Mouse (Mus musculus) gastrocnemius, postnatal 36 days (tissue): ENCODE data around the gene Fbll1. TPM values are rescaled to one million over a fixed set of nuclear protein-coding genes. Genes with fewer than 3 reads are reported as not detected.
A peak's percentile ranks its signal among the peaks of the same experiment; 100 is the strongest.

Source experiments
- DNase-seq, 2 experiments: peaks; one replicate each; pipeline ENCODE4 v3.0.0; 2022
- intact Hi-C: fragments of 180-260 bp; cut with DNase I; formaldehyde crosslinking; loops from one replicate; pipeline ENCODE4 v1.15.1; 2025
- total RNA-seq, 2 experiments: library from RNA; stranded (reverse); gene quantifications; 2 replicates each; pipeline ENCODE4 v1.2.3; 2021

Fbll1 gene
- total RNA-seq, 2 experiments from 2014 or later, result not detected

DNA sequence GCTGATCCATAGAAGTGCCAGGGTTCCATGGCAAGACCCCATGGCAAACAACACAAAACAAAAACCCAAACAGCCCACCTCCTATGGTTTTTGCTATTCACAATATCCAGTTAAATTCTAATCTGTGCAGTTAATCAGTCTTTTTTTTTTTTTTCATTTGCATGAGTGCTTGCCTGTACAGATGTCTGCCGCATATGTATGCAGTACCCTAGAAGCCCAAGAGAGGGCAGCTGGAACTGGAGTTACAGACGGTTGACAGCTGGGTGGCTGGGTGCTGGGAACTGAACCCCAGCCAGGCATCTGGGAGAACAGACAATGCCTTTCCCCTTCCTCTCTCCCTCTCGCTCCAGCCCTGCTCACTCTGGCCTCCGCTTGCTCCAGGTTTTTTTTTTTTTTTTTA lies 14.1 kb downstream of the Fbll1 start:
- intact Hi-C loops, result no loop called here
- no peak for DNase-seq

DNA sequence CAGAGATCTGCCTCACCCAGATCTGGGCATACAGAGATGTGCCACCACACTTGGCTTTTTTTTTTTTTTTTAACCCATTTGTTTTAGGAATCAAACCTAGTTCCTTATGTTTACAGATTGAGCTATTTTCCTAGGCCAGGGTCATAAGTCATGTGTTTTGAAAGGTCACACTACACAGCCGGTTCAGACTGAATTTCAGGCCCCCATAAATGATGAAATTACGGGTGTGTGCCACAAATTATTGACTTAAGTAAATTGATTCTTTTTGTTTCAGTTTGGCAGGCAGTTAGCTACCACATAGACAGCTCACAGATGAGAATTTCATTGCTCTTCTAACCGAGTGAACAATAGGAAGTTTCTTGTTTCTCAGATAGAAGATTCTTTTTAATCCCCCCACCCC lies 14.7 kb downstream of the Fbll1 start:
- DNase-seq, result no peak
- intact Hi-C loops, result no loop called here

DNA sequence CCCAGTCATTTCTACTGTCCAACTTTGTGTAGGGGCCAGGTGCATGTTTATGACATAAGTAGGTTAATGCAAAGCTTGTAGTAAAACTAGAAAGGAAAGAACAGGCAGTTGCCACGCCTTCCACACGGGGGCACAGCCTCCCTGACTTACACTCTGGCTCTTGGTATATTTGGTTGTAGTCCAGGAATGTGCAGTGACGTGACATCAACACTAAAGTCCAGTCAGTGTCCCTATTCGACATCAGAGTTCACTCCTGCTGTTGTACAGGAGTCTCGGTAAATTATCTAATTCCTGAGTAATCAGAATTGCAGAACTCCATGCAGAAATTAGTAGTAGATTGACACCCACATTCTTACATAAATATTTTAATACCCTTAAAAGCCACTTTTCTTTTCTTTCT lies 15.6 kb downstream of the Fbll1 start:
- intact Hi-C loops, result no loop called here
- no peak for DNase-seq

DNA sequence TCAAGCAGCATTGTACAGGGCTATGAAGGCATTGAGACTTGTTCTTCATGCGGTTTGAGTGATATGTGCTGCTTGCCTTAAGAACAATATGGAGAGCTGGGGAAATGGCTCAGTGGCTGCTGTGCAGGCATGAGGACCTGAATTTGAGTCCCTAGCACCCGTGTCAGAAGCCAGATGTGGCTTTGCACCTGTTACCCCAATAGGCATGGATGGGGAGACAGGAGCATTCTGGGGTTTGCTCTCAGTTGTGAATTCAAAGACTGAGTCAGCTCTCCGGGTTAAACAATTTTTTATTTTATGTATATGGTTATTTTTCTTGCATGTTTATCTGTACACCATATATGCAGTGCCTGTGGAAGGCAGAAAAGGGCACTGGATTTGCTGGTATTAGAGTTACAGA lies 16.2 kb downstream of the Fbll1 start:
- intact Hi-C loops, result no loop called here
- no peak for DNase-seq

DNA sequence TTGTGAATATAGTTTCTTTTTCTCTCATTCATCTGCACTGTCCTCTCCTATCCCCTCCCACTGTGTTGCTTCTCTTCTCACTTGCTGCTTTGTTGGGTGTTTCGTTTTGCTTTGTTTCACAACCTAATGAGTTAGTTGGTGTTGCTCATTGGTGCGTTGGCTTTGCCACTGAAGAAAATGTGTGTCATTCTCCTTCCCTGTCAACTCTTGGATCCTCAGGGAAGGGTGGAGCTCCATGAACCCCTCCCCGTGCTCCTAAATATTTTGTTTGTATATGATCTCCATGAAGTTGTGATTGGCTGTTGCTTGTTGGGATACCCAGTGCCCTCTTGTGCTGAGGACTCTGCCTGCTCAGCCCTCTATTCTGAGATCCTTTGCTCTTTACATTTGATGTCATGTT lies 18.3 kb downstream of the Fbll1 start:
- intact Hi-C loops, result no loop called here
- DNase-seq, result no peak

GRCm38 (mm10) chr11:35776452-35776851 lies 22.2 kb downstream of the Fbll1 start:
- intact Hi-C loops, result no loop called here
- no peak for DNase-seq

DNA sequence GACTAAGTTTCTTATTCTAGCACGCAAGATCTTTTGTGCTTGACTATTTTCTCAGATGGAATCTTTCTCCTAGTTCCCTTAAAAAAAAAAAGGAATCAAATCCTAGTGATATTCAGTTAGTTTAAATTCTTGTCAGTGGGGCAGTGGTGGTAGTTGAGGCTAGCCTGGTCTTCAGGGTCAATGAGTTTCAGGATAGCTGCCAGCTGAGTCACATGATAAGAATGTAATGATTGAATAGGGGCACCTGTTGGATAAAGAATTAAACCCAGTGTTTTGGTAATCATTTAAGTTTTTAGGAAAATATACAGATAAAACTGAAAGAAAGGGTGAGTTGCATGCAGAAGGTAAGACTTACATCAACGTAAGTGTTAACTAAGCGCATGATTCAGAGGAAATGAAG lies 23.1 kb downstream of the Fbll1 start:
- intact Hi-C loops, result no loop called here
- no peak for DNase-seq

DNA sequence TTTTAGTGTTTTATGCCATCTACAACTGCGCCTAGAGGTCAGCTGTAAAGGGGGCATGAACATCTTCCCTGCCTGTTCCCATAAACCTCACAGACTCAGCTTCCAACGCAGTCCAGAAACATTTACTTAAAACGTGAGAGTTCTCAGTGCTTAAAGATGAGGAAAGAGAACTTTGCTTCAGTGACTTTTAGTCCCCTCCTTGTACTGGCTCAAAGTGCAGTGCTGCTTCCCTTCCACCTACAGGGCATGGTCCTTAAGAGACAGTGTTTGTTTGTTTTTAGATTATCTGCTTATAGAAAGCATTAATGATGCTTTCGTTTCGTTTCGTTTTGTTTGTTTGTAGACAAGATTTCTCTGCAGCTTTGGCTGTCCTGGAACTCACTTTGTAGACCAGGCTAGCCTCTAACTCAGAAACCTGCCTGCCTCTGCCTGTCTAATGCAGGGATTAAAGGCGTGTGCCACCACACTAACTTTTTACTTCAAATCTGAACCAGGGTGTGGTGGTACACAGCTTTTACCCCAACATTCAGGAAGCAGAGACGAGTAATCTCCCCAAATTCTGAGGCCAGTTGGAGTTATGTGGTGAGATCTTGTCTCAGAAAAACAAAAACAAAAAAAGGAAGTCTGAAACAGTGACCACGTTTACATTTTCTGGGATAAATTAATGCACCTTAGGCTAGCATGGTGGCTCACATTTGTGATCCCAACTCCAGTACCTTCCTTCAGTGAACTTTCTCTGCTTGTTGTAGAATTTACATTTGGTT lies 27.8 kb downstream of the Fbll1 start:
- no peak for DNase-seq
- intact Hi-C loops, result loop anchor here (5.0 kb wide), 1 partner anchor 61 kb away; the partner anchor contains the start of gene Rars

DNA sequence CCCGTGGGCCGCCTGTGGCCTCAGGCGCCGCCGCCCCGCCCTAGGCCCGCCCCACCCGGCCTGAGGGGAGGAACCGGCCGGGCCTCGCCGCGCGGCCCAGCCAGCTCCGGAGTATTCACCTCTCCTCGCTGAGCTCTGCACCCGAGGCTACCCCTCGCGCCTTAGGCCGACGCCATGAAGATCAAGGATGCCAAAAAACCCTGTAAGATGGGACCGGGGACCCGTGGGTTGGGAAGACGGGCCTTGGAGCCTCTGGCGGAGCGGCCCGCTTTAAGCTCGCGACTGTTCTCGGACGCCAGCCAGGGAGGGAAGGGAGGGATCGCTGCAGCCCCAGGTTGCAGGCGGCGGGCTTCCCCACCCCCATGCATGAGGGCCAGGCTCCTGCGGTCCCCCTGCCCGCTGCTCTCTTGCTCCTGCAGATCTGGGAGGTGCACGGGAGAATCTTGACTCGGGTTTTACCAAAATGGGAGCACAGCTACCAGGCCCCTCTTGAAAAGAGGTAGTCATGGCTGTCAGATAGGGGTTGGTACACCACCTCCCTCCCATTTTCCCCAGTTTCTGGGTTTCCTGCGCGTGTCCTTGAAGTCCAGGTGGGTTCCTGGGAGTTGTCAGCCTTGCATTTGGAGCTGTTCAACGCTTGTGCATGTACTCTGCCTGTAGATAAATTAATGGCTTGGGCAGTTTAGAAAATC lies 28.8 kb downstream of the Fbll1 start:
- intact Hi-C loops, result loop anchor here (5.0 kb wide), 1 partner anchor 62 kb away; the partner anchor contains the start of gene Rars
- peak in 1 of 2 experiments; percentile 65 for DNase-seq

DNA sequence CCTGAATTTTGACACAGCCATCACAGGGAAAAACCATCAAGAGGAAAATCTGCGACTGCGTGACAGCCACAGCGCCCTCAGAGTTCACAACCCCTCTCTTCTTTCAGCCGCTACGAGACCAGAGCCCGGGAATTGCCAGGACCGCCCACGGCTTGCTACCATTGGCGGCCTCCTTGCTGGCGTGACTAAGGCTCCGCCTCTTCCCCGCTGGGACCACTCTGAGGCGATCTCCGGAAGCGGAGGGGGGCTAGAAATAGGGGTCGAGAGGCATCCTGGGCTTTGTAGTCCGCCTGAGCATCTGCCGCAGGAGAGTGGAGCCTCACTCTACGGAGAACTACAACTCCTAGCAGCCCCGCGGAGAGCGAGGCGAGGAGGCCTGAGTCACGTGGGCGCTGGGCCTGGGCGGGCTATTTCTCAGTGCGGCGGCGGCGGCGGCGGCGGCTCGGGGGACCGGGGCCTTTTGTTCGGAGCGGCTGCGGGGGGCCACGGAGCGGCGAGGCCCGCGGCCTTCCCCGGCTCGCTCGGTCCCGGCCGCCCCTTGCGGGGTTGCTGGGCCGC lies 29.4 kb downstream of the Fbll1 start, which contains the start of gene Pank3:
Gene Pank3 (plus strand): TSS at position 297 of the 558 bp plus-strand sequence.
- intact Hi-C loops, result no loop called here
- peak; percentile 92 to 96 for DNase-seq

- no peak for DNase-seq
- intact Hi-C loops, result no loop called here
Observed at GRCm38 (mm10) chr11:35766845-35767244, 31.8 kb downstream of the Fbll1 start.

DNA sequence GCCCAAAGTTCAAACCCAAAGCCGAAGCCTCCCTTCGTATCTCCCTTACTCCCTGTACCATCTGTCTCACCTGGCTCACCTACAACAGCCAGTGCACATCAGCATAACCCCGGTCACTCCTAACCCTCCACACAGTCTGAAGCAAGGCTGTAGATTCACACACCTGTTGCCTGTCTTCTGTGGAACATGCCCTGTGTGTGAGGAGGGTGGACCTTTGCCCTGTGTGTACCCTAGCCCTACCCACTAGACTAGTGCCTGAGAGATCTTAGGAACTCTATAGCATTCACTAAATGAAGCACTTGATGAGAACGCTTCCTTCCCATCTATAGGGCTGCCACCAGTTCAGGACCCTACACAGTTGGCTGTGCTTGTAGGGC lies 38.1 kb downstream of the Fbll1 start:
- no peak for DNase-seq
- intact Hi-C loops, result no loop called here

GRCm38 (mm10) chr11:35760001-35760626 lies 38.6 kb downstream of the Fbll1 start:
- intact Hi-C loops, result no loop called here
- DNase-seq, result no peak

DNA sequence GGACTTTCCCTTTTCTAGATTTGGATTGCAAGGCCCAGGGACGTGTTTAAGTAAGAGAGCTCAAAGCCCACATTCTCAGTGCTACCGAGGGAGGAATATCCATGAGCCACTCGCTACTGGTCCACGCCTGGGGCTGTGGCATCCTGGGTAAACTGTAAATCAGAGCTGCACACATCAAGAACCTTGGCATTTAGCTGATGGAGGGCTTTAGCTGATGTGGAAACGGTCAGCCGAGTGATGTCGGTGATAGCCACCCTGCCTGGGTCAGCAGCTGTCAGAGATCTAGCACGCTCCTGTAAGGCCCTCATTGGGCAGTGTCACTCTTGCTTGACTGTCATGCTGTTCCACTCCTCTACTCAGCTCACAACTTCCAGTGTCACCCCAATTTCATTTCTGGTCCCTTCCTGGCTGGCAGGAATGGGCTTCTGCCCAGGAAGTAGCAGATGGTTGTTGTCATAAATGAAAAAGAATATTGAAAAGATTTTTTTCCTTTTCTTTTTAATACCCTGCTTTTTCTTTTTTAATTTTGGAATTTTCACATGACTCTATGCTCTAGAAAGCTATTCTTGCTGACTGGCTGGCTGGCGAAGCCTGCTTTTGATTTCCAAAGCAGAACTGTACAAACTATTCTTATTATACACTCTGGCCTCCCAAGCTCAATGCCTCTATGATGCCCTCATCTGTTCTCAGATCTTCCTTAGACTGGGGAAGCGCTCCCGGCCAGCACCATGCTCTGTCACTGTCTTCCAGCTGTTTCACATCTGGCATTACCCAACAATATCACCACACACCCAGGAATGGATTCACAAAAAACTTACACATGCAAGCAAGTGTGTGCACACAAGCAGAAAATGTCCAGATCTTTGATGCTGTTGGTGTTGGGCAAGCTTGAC lies 42.0 kb downstream of the Fbll1 start:
- DNase-seq, result no peak
- intact Hi-C loops, result no loop called here

DNA sequence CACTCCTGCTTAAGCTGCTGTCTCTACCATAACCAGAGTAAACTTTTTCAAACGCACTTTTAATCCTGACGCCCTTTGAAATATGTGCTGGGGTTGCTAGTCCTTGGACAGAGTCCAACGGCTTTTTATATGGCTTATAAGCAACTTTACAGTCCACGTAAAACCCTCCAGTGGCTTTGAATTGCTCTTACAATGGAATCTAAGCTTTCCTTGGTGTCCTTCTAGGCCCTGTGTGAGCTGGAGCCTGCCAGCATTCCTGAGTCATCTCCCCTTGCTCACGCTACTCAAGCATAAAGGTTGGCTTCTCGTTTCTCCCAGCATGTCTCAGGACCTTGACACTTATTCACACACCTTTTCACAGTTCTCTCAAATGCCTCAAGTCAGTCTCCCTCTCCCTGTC lies 43.1 kb downstream of the Fbll1 start:
- intact Hi-C loops, result no loop called here
- no peak for DNase-seq

GRCm38 (mm10) chr11:35754906-35755418 lies 43.7 kb downstream of the Fbll1 start:
- intact Hi-C loops, result no loop called here
- no peak for DNase-seq

- intact Hi-C loops, result no loop called here
- peak; percentile 31 to 52 for DNase-seq
Observed at GRCm38 (mm10) chr11:35750578-35750977, 48.1 kb downstream of the Fbll1 start.
